Mouse (Mus musculus) CD8-positive naive resting alpha-beta T cell, adult 2 months (primary cell): Measurements from ENCODE around the gene Scaf1.
"Not testable (repeated sequence)": the region's sequence is repeated elsewhere in the genome, so short reads cannot be mapped to it uniquely, and the experiment has no call there.

Experiments used
- DNase-seq, 2 experiments: peaks; one replicate each; pipeline ENCODE4 v3.0.0; 2022; ENCODE audit warnings: low read depth in 2 of 2, low spot score in 2 of 2

Scaf1 gene

GRCm38 (mm10) chr7:45045741-45046140, 29.6 kb upstream of the Scaf1 start:
- DNase-seq: no peak

- no peak for DNase-seq
Measured at GRCm38 (mm10) chr7:45043307-45043706, 27.1 kb upstream of the Scaf1 start.

- DNase-seq: no peak
Measured at GRCm38 (mm10) chr7:45040851-45041250, 24.7 kb upstream of the Scaf1 start.

- DNase-seq: no peak
Measured at GRCm38 (mm10) chr7:45038411-45038810, 22.2 kb upstream of the Scaf1 start.

- peak; percentile 68 to 75 for DNase-seq
Measured at GRCm38 (mm10) chr7:45037720-45038361, 21.7 kb upstream of the Scaf1 start.

- DNase-seq: no peak
Measured at GRCm38 (mm10) chr7:45036702-45037101, 20.5 kb upstream of the Scaf1 start.

- DNase-seq: no peak
Measured at GRCm38 (mm10) chr7:45035631-45036030, 19.5 kb upstream of the Scaf1 start.

GRCm38 (mm10) chr7:45033722-45034359, 17.7 kb upstream of the Scaf1 start:
- no peak for DNase-seq

DNA sequence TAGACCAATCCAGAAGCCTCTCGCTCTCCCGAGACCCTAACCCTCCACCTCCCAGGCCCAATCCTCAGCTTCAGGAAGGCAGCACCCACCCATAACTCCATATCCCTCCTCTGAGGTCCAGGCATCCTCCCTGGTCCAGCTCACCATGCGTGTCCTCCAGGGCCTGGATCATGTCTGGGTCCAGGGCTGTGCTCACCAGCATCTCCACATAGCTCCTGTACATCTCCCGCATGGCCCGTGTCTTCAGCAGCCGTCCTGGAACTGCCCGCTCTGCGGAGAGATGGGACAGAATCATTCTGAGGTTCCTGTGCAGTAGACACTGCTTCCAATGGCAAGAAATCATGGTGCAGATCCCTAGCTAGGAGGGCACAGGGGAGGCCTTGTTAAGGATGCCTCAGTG, 14.7 kb upstream of the Scaf1 start:
- DNase-seq: no peak

GRCm38 (mm10) chr7:45029995-45030394, 13.8 kb upstream of the Scaf1 start:
- no peak for DNase-seq

DNA sequence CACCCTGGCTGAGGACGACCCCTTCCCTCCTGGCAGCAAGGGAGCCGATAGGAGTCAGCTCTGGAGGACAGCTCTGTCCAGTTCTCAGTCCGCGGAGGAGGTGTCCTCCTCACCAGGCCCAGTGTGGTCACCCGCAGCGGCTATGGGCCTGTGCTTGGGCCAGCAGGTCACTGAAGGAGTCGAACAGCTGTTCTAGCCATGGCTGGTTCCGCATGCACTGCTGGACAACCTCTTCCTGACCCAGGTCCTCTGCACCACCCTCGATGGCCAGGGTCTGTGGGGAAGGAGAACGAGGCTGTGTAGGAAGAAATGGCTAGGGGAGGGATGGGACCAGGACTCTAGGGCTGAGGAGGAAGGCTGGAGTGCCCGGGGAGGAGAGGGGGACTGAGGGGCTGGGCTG, 12.2 kb upstream of the Scaf1 start:
- DNase-seq: no peak

- DNase-seq: no peak
Measured at GRCm38 (mm10) chr7:45027761-45028160, 11.6 kb upstream of the Scaf1 start.

- no peak for DNase-seq
Measured at GRCm38 (mm10) chr7:45026256-45026655, 10.1 kb upstream of the Scaf1 start.

- DNase-seq: no peak
Measured at GRCm38 (mm10) chr7:45025601-45026220, 9.5 kb upstream of the Scaf1 start.

DNA sequence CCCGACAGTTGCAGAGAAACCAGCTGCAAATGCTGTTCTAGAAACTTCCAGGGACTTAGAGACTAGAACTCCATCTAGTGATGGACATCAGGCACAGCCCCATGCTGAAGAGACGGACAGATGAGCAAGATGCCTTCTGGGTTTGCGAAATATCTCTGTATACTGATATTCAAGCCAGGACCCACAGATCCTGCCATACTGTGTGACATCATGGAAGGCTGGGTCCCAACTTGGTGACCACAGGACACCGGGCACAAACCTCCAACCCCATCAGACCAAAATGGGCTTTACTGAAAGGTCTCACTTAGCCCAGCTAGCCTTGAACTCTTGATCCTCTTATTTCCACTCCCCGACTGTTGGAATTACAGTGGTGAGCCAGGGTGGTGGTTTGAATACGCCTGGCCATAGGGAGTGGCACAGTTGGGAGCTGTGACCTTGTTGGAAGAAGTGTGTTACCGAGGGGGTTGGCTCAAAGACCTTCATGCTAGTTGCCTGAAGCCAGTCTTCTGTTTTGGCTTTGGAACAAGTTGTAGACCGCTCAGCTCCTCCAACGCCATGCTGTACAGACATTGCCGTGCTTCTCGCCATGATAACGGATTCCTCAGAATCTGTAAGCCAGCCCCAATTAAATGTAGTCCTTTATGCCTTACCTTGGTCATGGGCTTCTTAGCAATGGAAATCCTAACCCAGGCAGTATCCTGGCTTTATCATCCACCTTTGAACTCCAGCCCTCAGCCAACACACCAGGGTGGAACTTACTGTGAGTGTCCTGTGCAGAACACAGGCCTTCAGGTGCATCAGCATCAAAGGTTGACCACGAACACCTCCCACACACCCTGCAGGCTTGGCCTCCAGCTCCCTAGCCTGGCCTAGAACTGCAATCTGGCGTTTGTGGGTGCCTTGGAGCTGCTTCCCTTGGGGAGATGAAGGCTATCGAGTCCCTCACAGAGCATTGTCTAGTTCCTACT, 8.4 kb upstream of the Scaf1 start:
- DNase-seq: no peak

- not testable (repeated sequence) for DNase-seq
Measured at GRCm38 (mm10) chr7:45023711-45024110, 7.5 kb upstream of the Scaf1 start.

DNA sequence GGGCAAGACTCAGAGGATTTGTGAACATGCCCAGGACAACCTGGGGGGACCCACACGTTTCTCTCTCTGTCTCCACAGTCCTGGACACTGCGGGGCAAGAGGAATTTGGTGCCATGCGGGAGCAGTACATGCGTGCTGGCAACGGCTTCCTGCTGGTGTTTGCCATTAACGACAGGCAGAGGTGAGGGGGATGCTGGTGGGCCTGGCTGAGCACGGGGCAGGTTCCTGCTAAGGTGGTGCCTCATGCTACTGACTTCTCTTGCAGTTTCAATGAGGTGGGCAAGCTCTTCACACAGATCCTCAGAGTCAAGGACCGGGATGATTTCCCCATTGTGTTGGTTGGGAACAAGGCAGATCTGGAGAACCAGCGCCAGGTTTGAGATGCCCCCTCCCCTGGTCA, 4.1 kb upstream of the Scaf1 start:
- DNase-seq: no peak

GRCm38 (mm10) chr7:45019031-45019571, 2.9 kb upstream of the Scaf1 start:
- peak in 1 of 2 experiments; percentile 15 for DNase-seq

DNA sequence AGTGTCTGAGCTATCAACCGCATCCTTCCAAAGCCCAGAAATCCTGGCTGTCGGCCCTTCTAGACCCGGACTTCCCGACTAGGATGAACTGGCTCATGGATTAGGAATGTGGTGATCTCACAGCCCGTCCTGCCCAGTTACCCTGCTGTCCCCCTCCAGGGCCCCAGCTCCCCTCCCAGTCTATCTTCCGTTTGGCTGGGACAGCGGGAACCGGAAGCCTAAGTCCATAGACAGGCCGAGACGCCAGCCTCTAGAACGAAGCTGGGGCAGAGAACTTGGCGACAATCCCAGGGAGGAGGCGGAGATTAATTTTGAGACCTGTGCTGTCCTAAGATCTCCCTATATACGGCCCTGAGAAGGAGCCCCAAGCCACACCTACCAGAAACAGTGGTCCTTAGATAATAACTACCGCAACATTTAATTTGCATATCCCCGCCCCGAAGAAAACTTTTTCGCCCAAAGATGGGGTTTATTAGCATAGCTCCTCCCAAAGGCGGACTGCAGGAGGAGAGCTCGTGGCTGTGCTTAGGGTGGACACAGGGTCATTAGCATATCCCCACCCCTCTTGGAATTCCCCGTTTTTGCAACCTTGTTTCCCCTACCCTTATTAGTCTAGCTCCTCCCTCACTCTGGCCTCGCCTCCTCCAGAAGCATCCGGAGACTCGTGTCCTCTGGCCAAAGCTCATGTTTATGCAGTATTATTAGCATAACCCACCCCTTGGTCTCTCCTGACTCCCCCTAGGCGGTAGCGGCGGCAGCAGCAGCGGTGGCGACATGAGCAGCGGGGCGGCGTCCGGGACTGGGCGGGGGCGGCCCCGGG, 1.3 kb upstream of the Scaf1 start, which contains the start of gene Rras:
Rras (plus strand) TSS at position 720 of the 820 bp plus-strand sequence.
- DNase-seq: peak; percentile 84 to 87

DNA sequence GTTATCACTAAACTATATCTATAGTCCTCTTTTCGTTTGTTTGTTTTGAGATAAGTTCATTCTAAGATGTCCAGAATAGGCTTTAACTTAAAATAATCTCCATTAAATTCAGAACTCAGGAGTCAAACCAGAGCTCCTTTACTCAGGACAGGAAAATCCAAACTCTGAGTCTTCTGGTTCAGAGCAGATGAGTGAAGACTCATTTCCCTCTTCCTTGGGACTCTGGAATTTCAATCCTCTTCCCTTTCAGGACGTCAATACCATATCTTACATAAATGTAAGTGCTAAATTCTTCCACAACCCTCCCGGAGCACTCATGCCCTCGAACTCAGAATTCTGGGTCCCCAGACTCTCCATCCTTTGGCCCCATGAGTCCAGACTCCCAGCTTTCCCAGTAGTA, 598 bp upstream of the Scaf1 start:
- DNase-seq: no peak
